Mouse (Mus musculus) left cerebral cortex, adult 2 months (tissue): ENCODE measurements around the gene A930018P22Rik. TPM values are rescaled to one million over a fixed set of nuclear protein-coding genes. Genes with fewer than 3 reads are reported as not detected.
A peak's percentile ranks its signal among the peaks of the same experiment; 100 is the strongest.

Source experiments
- DNase-seq, 2 experiments: peaks; one replicate each; pipeline ENCODE4 v3.0.0; 2021 to 2022; ENCODE audit warnings: low spot score in 2 of 2, mixed read lengths in 1 of 2; ENCODE audit errors: extremely low spot score in 1 of 2
- H3K27ac ChIP-seq: fragments of 200-600 bp; 2 replicates; pipeline ENCODE4 v1.8.1; 2022
- H3K4me3 ChIP-seq: fragments of 200-600 bp; 2 replicates; pipeline ENCODE4 v1.8.1; 2022
- CTCF ChIP-seq: fragments of 200-600 bp; IDR thresholded peaks from 2 replicates; pipeline ENCODE4 v1.8.1; 2022; ENCODE audit warnings: antibody characterized with exemption, mild to moderate bottlenecking, moderate library complexity
- intact Hi-C: fragments of 180-260 bp; cut with DNase I; formaldehyde crosslinking; loops from one replicate; pipeline ENCODE4 v1.15.1; 2025
- total RNA-seq, 2 experiments: library from RNA; stranded (reverse); gene quantifications; 2 replicates each; pipeline ENCODE4 v1.2.3; 2021

A930018P22Rik gene
- total RNA-seq, 2 experiments from 2014 or later, result 0.59 TPM; not detected in 1

GRCm38 (mm10) chr2:104172695-104173348, 50.3 kb downstream of the A930018P22Rik start:
- Histone ChIP-seq H3K27ac (peak overlapping the region; percentile 59), H3K4me3 (no peak overlapping the region)
- TF ChIP-seq CTCF, result no peak
- DNase-seq, result no peak
- intact Hi-C loops, result no loop called here

DNA sequence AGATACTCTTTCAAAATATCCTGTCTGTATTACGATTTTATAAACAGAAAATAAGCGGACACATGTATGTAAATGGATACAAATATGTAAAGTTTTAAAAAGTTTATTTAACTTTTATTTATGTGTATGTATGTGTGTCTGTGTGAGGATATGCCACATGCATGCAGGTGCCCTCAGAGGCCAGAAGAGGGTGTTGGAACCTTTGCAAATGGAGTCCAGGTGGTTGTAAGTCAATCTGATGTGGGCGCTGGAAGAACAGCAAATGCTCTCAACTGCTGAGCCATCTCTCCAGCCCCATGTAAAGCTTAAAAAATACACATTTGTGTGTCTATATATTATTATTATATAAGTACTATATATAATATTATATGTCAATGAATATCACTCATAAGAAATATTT, 50.9 kb downstream of the A930018P22Rik start:
- Histone ChIP-seq H3K4me3 (no peak overlapping the region), H3K27ac (peak overlapping the region; percentile 59; the same call in 1 of the 2 replicates)
- intact Hi-C loops, result no loop called here
- DNase-seq, result no peak
- no peak; the same call in none of the 2 replicates for TF ChIP-seq CTCF

Other genes with a start within 250 kb of the A930018P22Rik start
- 10 to 100 TPM; 13.4 to 13.7 TPM for gene Lmo2, start 164.8 kb upstream of the A930018P22Rik start, total RNA-seq
- gene Fbxo3, start 95.0 kb upstream of the A930018P22Rik start, total RNA-seq, result 10 to 100 TPM; 55.4 to 59.7 TPM
- not detected for gene 4931422A03Rik, start 94.4 kb upstream of the A930018P22Rik start, total RNA-seq
- gene Gm10912, start 56.9 kb upstream of the A930018P22Rik start, total RNA-seq, result under 1 TPM; 0.54 to 0.68 TPM
- gene Gm10799, start 54.2 kb upstream of the A930018P22Rik start, total RNA-seq, result not detected
- gene Cd59b, start 52.9 kb upstream of the A930018P22Rik start, total RNA-seq, result 1 to 10 TPM in 1 of 2 experiments, under 1 TPM in 1; 0.63 to 1.2 TPM
- gene Cd59a, start 27.0 kb upstream of the A930018P22Rik start, total RNA-seq, result 1 to 10 TPM; 4.0 to 4.8 TPM